Mouse (Mus musculus): Measurements from ENCODE around the gene Ptafr. TPM values are rescaled to one million over a fixed set of nuclear protein-coding genes. Genes with fewer than 3 reads are reported as not detected.
"Not testable (repeated sequence)": the region's sequence is repeated elsewhere in the genome, so short reads cannot be mapped to it uniquely, and the experiment has no call there.

Gene Ptafr
- polyA plus RNA-seq, 1 experiment from 2014 or later = 0.34 TPM

- H3K27ac ChIP-seq (replicated peaks; ENCODE audit: low read depth, low read length) = no peak overlapping the region
- H3K4me2 ChIP-seq (ENCODE audit: low read depth, low read length) = no peak overlapping the region
- H3K9me3 ChIP-seq (replicated peaks; ENCODE audit: control insufficient read depth, low read length) = no peaks in the 10 kb centered on the region
- no peak overlapping the region for H3K4me3 ChIP-seq (ENCODE audit: low read depth, low read length)
- no peaks in the 10 kb centered on the region for H3K36me3 ChIP-seq (replicated peaks; ENCODE audit: control insufficient read depth, insufficient read depth, low read depth, low read length)
- H3K4me1 ChIP-seq (ENCODE audit: control insufficient read depth, insufficient read depth, low read length) = no peaks in the 10 kb centered on the region
- 77% methylated on average over 3 of the region's 3 CpGs for WGBS
- no peak overlapping the region for H3K9ac ChIP-seq (replicated peaks; ENCODE audit: low read length)
- H3K27me3 ChIP-seq (ENCODE audit: control insufficient read depth, insufficient read depth, low read length) = no peaks in the 10 kb centered on the region
- no peak for DNase-seq (ENCODE audit: low spot score)
- no peak for ATAC-seq (replicated peaks; ENCODE audit: insufficient number of reproducible peaks, low FRiP score, low TSS enrichment, low read depth)
Measured at GRCm38 (mm10) chr4:132588512-132588911, 24.6 kb downstream of the Ptafr start.

DNA sequence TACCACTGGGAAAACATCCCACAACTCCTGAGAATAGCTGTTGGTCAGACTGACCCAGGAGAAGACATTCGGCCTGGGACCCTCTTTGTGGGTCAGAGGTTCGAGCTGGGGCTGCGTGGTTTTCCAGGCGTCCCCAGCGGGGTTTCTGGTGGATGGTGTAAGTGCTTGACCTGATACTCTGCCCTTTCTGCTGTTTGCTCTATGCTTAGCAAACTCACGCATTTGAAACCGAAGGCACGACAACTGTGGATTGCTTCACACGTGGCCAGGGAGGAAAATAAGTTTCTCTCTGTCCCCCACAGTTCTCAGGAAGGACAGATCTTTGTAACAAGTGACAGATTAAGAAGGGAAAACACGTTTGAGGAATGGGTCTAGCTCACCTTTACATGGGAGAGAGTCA lies 26.8 kb downstream of the Ptafr start:
- 83% methylated on average over 10 of the region's 10 CpGs for WGBS
- no peak overlapping the region for H3K4me2 ChIP-seq (ENCODE audit: low read depth, low read length)
- H3K9me3 ChIP-seq (replicated peaks; ENCODE audit: control insufficient read depth, low read length) = no peaks in the 10 kb centered on the region
- H3K4me1 ChIP-seq (ENCODE audit: control insufficient read depth, insufficient read depth, low read length) = no peaks in the 10 kb centered on the region
- H3K27me3 ChIP-seq (ENCODE audit: control insufficient read depth, insufficient read depth, low read length) = no peaks in the 10 kb centered on the region
- DNase-seq (ENCODE audit: low spot score) (no peak), ATAC-seq (replicated peaks; ENCODE audit: insufficient number of reproducible peaks, low FRiP score, low TSS enrichment, low read depth) (no peak)
- no peak overlapping the region for H3K27ac ChIP-seq (replicated peaks; ENCODE audit: low read depth, low read length)
- no peak overlapping the region for H3K4me3 ChIP-seq (ENCODE audit: low read depth, low read length)
- no peak overlapping the region for H3K9ac ChIP-seq (replicated peaks; ENCODE audit: low read length)
- no peaks in the 10 kb centered on the region for H3K36me3 ChIP-seq (replicated peaks; ENCODE audit: control insufficient read depth, insufficient read depth, low read depth, low read length)

GRCm38 (mm10) chr4:132592958-132593357 lies 29.1 kb downstream of the Ptafr start:
- Histone ChIP-seq H3K27me3 (ENCODE audit: control insufficient read depth, insufficient read depth, low read length) (no peaks in the 10 kb centered on the region), H3K36me3 (replicated peaks; ENCODE audit: control insufficient read depth, insufficient read depth, low read depth, low read length) (no peaks in the 10 kb centered on the region), H3K9ac (replicated peaks; ENCODE audit: low read length) (no peak overlapping the region), H3K4me3 (ENCODE audit: low read depth, low read length) (no peak overlapping the region), H3K27ac (replicated peaks; ENCODE audit: low read depth, low read length) (no peak overlapping the region), H3K9me3 (replicated peaks; ENCODE audit: control insufficient read depth, low read length) (no peaks in the 10 kb centered on the region), H3K4me2 (ENCODE audit: low read depth, low read length) (no peak overlapping the region), H3K4me1 (ENCODE audit: control insufficient read depth, insufficient read depth, low read length) (no peaks in the 10 kb centered on the region)
- ATAC-seq (replicated peaks; ENCODE audit: insufficient number of reproducible peaks, low FRiP score, low TSS enrichment, low read depth) = no peak
- DNase-seq (ENCODE audit: low spot score) = no peak
- 92% methylated on average over 9 of the region's 9 CpGs for WGBS

DNA sequence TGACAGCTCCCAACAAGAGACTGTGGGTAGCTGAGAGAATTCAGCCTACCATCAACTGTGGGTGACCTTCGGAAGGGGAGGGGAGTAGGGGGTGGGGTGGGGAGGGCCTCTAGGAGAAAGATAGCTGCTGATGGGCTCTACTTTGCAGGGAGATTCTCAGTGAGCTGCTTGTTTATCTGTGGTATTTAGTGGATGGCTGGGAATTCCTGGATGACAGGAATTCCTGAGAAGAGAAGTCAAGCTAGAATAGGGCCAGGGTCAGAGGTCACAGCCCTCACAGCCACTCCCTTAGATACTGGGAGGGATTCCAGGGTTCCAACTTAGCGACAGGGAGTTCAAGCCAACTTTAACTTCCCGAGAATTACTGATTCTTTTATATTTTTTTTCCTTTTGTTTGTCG lies 30.3 kb downstream of the Ptafr start:
- Histone ChIP-seq H3K9ac (replicated peaks; ENCODE audit: low read length) (no peak overlapping the region), H3K9me3 (replicated peaks; ENCODE audit: control insufficient read depth, low read length) (no peaks in the 10 kb centered on the region), H3K27me3 (ENCODE audit: control insufficient read depth, insufficient read depth, low read length) (no peaks in the 10 kb centered on the region), H3K27ac (replicated peaks; ENCODE audit: low read depth, low read length) (no peak overlapping the region), H3K36me3 (replicated peaks; ENCODE audit: control insufficient read depth, insufficient read depth, low read depth, low read length) (no peaks in the 10 kb centered on the region), H3K4me1 (ENCODE audit: control insufficient read depth, insufficient read depth, low read length) (no peaks in the 10 kb centered on the region), H3K4me2 (ENCODE audit: low read depth, low read length) (no peak overlapping the region), H3K4me3 (ENCODE audit: low read depth, low read length) (no peak overlapping the region)
- WGBS = 35% methylated on average over 4 of the region's 4 CpGs
- ATAC-seq (replicated peaks; ENCODE audit: insufficient number of reproducible peaks, low FRiP score, low TSS enrichment, low read depth) (no peak), DNase-seq (ENCODE audit: low spot score) (no peak)

DNA sequence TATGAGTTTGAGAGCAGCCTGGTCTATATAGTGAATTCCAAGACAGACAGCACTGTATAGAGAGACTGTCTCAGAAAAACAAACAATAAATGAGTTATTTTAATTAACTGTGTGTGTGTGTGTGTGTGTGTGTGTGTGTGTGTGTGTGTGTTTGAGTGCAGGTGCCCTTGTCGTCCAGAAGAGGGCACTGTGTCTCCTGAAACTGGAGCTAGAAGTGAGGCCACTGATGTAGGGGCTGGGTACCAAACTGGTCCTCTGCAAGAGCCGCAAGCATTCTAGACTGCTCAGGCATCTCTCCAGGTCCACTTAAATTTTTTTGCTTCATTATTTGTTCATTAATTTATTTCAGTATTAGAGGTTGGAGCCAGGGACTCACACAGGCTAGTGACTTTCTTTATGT lies 35.0 kb downstream of the Ptafr start:
- 80% methylated on average over 2 of the region's 2 CpGs for WGBS

GRCm38 (mm10) chr4:132599764-132600163 lies 35.9 kb downstream of the Ptafr start:
- Histone ChIP-seq H3K27ac (replicated peaks; ENCODE audit: low read depth, low read length) (no peak overlapping the region), H3K4me1 (ENCODE audit: control insufficient read depth, insufficient read depth, low read length) (no peaks in the 10 kb centered on the region), H3K4me3 (ENCODE audit: low read depth, low read length) (no peak overlapping the region), H3K9ac (replicated peaks; ENCODE audit: low read length) (no peak overlapping the region), H3K27me3 (ENCODE audit: control insufficient read depth, insufficient read depth, low read length) (no peaks in the 10 kb centered on the region), H3K9me3 (replicated peaks; ENCODE audit: control insufficient read depth, low read length) (no peaks in the 10 kb centered on the region), H3K36me3 (replicated peaks; ENCODE audit: control insufficient read depth, insufficient read depth, low read depth, low read length) (no peaks in the 10 kb centered on the region), H3K4me2 (ENCODE audit: low read depth, low read length) (no peak overlapping the region)
- WGBS = 74% methylated on average over 3 of the region's 3 CpGs
- ATAC-seq (replicated peaks; ENCODE audit: insufficient number of reproducible peaks, low FRiP score, low TSS enrichment, low read depth) = no peak
- no peak for DNase-seq (ENCODE audit: low spot score)

More for the DNA sequence above, 35.0 kb downstream of the Ptafr start:
- Histone ChIP-seq H3K4me2 (ENCODE audit: low read depth, low read length) (no peak overlapping the region), H3K4me3 (ENCODE audit: low read depth, low read length) (no peak overlapping the region), H3K9me3 (replicated peaks; ENCODE audit: control insufficient read depth, low read length) (no peaks in the 10 kb centered on the region), H3K27ac (replicated peaks; ENCODE audit: low read depth, low read length) (no peak overlapping the region), H3K27me3 (ENCODE audit: control insufficient read depth, insufficient read depth, low read length) (no peaks in the 10 kb centered on the region), H3K4me1 (ENCODE audit: control insufficient read depth, insufficient read depth, low read length) (no peaks in the 10 kb centered on the region), H3K36me3 (replicated peaks; ENCODE audit: control insufficient read depth, insufficient read depth, low read depth, low read length) (no peaks in the 10 kb centered on the region), H3K9ac (replicated peaks; ENCODE audit: low read length) (no peak overlapping the region)
- ATAC-seq (replicated peaks; ENCODE audit: insufficient number of reproducible peaks, low FRiP score, low TSS enrichment, low read depth) (no peak), DNase-seq (ENCODE audit: low spot score) (no peak)

DNA sequence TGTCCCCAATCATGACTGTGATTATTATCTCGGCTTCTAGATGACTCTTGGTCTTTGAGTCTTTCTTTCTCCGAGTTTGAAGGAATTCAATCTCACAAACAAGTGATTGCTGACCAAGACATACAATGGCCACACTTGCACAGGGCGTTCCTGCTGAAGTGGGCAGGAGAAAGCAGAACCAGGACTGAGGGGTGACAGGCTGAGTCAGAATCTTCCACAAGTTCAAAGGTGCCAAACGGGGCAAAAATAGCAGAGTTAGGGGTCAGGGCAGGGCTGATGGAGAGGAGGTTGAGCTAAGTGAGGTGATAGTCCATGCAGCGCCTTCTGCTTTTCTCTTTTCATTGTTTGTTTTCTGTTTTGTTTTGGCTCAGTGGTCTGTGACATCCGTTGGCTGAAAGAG lies 36.6 kb downstream of the Ptafr start:
- 84% methylated on average over 6 of the region's 6 CpGs for WGBS
- DNase-seq (ENCODE audit: low spot score) = no peak
- Histone ChIP-seq H3K4me2 (ENCODE audit: low read depth, low read length) (no peak overlapping the region), H3K9ac (replicated peaks; ENCODE audit: low read length) (no peak overlapping the region), H3K36me3 (replicated peaks; ENCODE audit: control insufficient read depth, insufficient read depth, low read depth, low read length) (no peaks in the 10 kb centered on the region), H3K27me3 (ENCODE audit: control insufficient read depth, insufficient read depth, low read length) (no peaks in the 10 kb centered on the region), H3K4me1 (ENCODE audit: control insufficient read depth, insufficient read depth, low read length) (no peaks in the 10 kb centered on the region), H3K27ac (replicated peaks; ENCODE audit: low read depth, low read length) (no peak overlapping the region), H3K4me3 (ENCODE audit: low read depth, low read length) (no peak overlapping the region), H3K9me3 (replicated peaks; ENCODE audit: control insufficient read depth, low read length) (no peaks in the 10 kb centered on the region)
- ATAC-seq (replicated peaks; ENCODE audit: insufficient number of reproducible peaks, low FRiP score, low TSS enrichment, low read depth) = no peak

GRCm38 (mm10) chr4:132601242-132601641 lies 37.4 kb downstream of the Ptafr start:
- H3K4me2 ChIP-seq (ENCODE audit: low read depth, low read length); H3K9ac ChIP-seq (replicated peaks; ENCODE audit: low read length); DNase-seq (ENCODE audit: low spot score); H3K4me1 ChIP-seq (ENCODE audit: control insufficient read depth, insufficient read depth, low read length); H3K36me3 ChIP-seq (replicated peaks; ENCODE audit: control insufficient read depth, insufficient read depth, low read depth, low read length); H3K9me3 ChIP-seq (replicated peaks; ENCODE audit: control insufficient read depth, low read length); H3K27ac ChIP-seq (replicated peaks; ENCODE audit: low read depth, low read length); ATAC-seq (replicated peaks; ENCODE audit: insufficient number of reproducible peaks, low FRiP score, low TSS enrichment, low read depth); H3K4me3 ChIP-seq (ENCODE audit: low read depth, low read length); H3K27me3 ChIP-seq (ENCODE audit: control insufficient read depth, insufficient read depth, low read length): not testable (repeated sequence)
- WGBS = 77% methylated on average over 5 of the region's 5 CpGs
